Mouse (Mus musculus): ENCODE data around the gene Ndufb5.
"Not testable (repeated sequence)": the region's sequence is repeated elsewhere in the genome, so short reads cannot be mapped to it uniquely, and the experiment has no call there.

DNA sequence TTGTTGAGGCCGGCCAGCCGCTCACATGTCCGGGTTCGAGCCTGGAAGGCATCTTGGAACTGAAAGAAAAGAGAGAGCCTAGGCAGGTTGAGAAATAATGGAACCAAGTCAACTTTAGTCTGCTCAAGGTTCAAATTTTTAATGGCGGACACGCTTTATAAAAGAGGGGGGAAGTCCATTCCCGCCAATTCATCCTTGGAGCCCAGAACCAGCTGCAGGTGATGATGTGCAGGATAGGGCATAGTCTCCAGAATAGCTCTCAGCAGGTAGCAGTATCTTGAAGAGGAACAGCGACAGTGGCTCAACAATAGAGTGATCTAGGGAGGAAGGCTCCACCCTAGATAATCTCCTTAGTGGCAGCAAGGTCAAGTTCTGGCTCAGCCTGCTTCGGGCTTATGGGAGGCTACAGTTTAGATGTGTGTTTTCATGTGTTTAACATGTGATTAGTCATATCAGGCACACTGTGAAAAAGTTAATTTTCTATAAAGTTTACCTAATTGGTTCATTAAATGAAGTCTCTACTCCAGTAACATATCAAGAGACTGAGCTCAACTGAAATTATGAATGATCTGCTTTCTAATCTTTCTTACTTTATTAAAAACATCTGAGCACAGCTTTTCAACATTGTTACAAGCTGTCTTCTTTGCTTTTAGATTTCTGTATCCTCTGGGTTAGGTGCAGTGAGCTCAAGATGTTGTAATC, 31.0 kb upstream of the Ndufb5 start, which contains the start of gene Actl6a:
- TF ChIP-seq CTCF, POLR2A (IDR thresholded peaks at IDR 0.05; ENCODE audit: extremely low read depth, insufficient read depth, low read length): not testable (repeated sequence)
